Mouse (Mus musculus) adrenal gland, postnatal 36 days (tissue): Measurements from ENCODE around the gene Zfp982. TPM values are rescaled to one million over a fixed set of nuclear protein-coding genes. Genes with fewer than 3 reads are reported as not detected.

Experiments
- DNase-seq, 2 experiments: peaks; one replicate each; pipeline ENCODE4 v3.0.0; 2021; ENCODE audit warnings: mixed read lengths in 1 of 2
- total RNA-seq, 2 experiments: library from RNA; stranded (reverse); gene quantifications; 2 replicates each; pipeline ENCODE4 v1.2.3; 2021

The Zfp982 gene
- total RNA-seq, 2 experiments from 2014 or later: 13.2 to 16.9 TPM

GRCm38 (mm10) chr4:147559096-147559495 lies 66.9 kb downstream of the Zfp982 start:
- peak; percentile 14 to 23 for DNase-seq

Other genes starting within 250 kb of the Zfp982 start
- gene Zfp988, start 186.7 kb upstream of the Zfp982 start, total RNA-seq: under 1 TPM; 0.17 to 0.30 TPM
- under 1 TPM in 1 of 2 experiments, not detected in 1; 0.33 TPM for gene Zfp978, start 131.1 kb upstream of the Zfp982 start, total RNA-seq
- under 1 TPM; 0.46 to 0.49 TPM for gene Gm16503, start 47.8 kb downstream of the Zfp982 start, total RNA-seq
- gene Zfp985, start 60.9 kb downstream of the Zfp982 start, total RNA-seq: under 1 TPM; 0.53 to 0.70 TPM
- 1 to 10 TPM; 2.6 to 3.3 TPM for gene Zfp979, start 150.1 kb downstream of the Zfp982 start, total RNA-seq
- gene Zfp534, start 210.1 kb downstream of the Zfp982 start, total RNA-seq: under 1 TPM; 0.16 to 0.36 TPM